Mouse (Mus musculus) cortical plate, adult 2 months (tissue): Measurements from ENCODE around the gene Col9a3. TPM values are rescaled to one million over a fixed set of nuclear protein-coding genes. Genes with fewer than 3 reads are reported as not detected.

Source experiments
- H3K27ac ChIP-seq: fragments of 200-500 bp; 2 replicates; pipeline ENCODE4 v1.5.1; 2012; ENCODE audit warnings: low read length, control low read depth, inconsistent platforms; ENCODE audit not compliant: insufficient read depth
- H3K4me1 ChIP-seq: fragments of 200-500 bp; 2 replicates; pipeline ENCODE4 v1.6.1; 2011; ENCODE audit warnings: low read length; ENCODE audit not compliant: control insufficient read depth, insufficient read depth
- H3K4me3 ChIP-seq: fragments of 200-500 bp; 2 replicates; pipeline ENCODE4 v1.5.1; 2011; ENCODE audit warnings: mild to moderate bottlenecking, low read length, control low read depth; ENCODE audit not compliant: insufficient read depth
- CTCF ChIP-seq: fragments of 200-500 bp; IDR thresholded peaks from 2 replicates; pipeline ENCODE4 v1.5.1; 2011; ENCODE audit warnings: mild to moderate bottlenecking, control low read depth, low read length; ENCODE audit not compliant: insufficient read depth; ENCODE audit errors: extremely low read depth
- POLR2A ChIP-seq: fragments of 200-500 bp; IDR thresholded peaks from 2 replicates; pipeline ENCODE4 v1.6.1; 2011; ENCODE audit warnings: mild to moderate bottlenecking, low read length, control low read depth; ENCODE audit not compliant: insufficient read depth; ENCODE audit errors: extremely low read depth
- polyA plus RNA-seq: library from polyadenylated mRNA; depleted of rRNA; stranded (reverse); fragments of >200 nt; gene quantifications from 2 replicates; pipeline ENCODE4 v1.2.3, GENCODE M21; 2012; rRNA removed

Gene Col9a3
- polyA plus RNA-seq: 15.5 and 17.2 TPM in 2 replicates

DNA sequence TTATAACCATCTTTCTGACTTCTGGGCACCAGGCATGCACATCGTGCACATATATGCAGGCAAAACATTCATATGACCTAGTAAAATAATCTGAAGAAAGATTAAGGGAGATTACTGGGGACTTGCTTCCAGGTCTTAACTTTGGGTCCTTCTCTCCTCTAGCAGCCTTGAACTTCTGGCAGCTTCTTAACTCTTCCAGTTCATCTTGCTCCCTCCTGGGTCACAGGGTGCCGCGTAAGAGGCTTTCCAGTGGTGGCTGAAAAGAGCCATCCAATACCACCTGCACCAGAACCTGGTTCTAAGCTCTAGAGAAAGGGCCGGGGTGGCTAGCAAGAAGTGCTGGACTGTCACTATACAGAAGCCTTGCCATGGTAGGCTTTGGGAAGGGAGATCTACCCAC lies at the start of gene Col9a3:
Col9a3 (plus strand) TSS at position 301 of the 400 bp plus-strand sequence.
- TF ChIP-seq CTCF (no peak), POLR2A (no peak)
- Histone ChIP-seq H3K4me3 (peak within 1 kb of the TSS; percentile 30), H3K4me1 (no peaks in the 10 kb centered on the region), H3K27ac (peak within 1 kb of the TSS; percentile 53; the same call in 1 of the 2 replicates)

DNA sequence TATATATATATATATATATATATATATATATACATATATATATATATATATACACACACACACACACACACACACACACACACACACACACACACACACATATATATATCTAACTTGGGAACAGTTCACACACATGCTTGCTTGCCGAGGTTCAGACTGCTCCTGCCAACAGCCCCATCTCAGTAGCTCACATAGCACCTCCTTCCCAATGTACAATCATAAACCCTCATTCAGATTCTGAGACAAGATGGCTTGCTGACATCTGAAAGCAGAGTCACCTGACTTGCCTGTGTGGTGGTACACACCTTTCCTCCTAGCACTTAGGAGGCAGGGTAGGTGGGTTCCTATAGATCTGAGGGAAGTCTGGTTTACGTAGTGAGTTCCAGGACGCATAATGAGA lies 45.2 kb upstream of the Col9a3 start:
- H3K4me3 ChIP-seq: no peak overlapping the region
- no peak for TF ChIP-seq CTCF
- TF ChIP-seq POLR2A: no peak
- H3K27ac ChIP-seq: no peak overlapping the region
- H3K4me1 ChIP-seq: no peaks in the 10 kb centered on the region

DNA sequence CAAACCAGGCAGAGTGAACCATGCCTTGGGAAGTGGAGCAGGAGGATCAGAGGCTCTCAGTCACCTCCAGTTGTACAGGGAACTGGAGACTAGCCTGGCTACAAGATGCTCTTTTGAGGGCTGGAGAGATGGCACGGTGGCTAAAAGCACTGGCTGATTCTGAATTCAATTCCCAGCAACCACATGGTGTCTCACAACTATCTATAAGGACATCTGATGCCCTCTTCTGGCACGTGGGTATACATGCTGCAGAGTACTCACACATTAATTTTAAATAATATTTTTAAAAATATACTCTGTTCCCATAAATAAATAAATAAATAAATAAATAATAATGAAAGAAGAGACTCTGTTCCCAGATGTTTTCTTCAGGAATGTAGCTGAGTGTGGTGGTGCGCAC lies 42.4 kb upstream of the Col9a3 start:
- no peaks in the 10 kb centered on the region for H3K4me1 ChIP-seq
- no peak overlapping the region for H3K27ac ChIP-seq
- H3K4me3 ChIP-seq: no peak overlapping the region
- TF ChIP-seq POLR2A (no peak), CTCF (peak; percentile 25; the same call in 1 of the 2 replicates)

DNA sequence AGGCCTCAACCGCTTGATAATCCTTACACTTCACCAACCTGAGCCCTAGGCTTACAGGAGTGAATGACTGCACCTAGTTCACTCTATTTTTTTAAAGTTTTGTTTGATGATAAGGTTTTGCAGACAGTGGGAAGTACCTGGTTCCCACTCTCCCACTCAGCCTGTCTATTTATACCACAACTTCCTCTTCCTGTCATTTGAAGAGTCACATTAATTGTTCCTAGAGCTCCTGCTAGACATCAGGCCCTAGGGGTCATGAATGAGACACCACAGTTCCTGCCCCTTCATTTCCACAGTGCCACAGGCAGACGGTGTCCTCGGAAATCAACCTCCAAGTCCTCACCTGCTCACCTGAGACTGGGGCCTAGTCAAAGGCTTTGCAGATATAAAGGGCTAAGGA lies 41.1 kb upstream of the Col9a3 start:
- Histone ChIP-seq H3K4me1 (no peaks in the 10 kb centered on the region), H3K4me3 (no peak overlapping the region), H3K27ac (no peak overlapping the region)
- TF ChIP-seq POLR2A (no peak), CTCF (no peak)

DNA sequence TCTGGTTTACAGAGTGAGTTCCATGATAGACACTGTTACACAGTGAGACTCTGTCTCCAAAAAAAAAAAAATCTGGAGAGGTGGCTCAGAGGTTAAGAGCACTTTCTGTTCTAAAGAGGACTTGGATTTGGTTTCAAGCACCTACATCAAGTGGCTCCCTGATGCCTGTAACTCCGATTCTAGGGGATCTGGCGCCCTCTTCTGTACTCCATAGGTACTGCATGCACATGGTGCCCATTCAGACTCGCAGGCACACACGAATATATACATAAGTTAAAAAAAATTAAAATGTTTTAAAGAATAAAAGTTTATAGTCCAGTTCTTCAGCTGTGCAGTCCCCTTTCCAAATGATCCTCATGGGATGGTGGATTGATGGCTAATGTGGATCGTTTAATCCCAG lies 37.3 kb upstream of the Col9a3 start:
- TF ChIP-seq POLR2A: no peak
- peak; percentile 49 for TF ChIP-seq CTCF
- H3K4me3 ChIP-seq: no peak overlapping the region
- no peak overlapping the region for H3K27ac ChIP-seq
- H3K4me1 ChIP-seq: no peaks in the 10 kb centered on the region

DNA sequence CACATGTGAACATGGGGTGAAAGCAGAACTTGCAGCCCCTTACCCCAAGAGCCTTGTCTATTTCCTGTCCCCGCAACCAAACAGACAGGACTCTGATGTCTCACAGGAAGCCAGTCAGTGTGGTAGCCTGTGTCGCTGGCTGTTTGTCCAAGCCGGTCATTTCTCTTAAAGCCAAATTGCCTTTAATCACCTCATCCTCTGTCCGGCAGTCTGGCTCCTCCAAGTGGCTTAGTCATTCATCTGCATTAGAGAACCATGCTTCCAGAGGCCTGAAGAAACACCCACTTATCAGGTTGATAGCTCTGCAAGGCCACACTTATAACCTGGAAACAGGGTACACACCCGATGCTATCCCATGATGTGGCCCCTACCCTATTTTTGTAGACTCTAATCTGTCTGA lies 35.4 kb upstream of the Col9a3 start:
- Histone ChIP-seq H3K4me1 (no peaks in the 10 kb centered on the region), H3K4me3 (no peak overlapping the region), H3K27ac (no peak overlapping the region)
- TF ChIP-seq CTCF: peak; percentile 20; the same call in 1 of the 2 replicates
- TF ChIP-seq POLR2A: no peak

DNA sequence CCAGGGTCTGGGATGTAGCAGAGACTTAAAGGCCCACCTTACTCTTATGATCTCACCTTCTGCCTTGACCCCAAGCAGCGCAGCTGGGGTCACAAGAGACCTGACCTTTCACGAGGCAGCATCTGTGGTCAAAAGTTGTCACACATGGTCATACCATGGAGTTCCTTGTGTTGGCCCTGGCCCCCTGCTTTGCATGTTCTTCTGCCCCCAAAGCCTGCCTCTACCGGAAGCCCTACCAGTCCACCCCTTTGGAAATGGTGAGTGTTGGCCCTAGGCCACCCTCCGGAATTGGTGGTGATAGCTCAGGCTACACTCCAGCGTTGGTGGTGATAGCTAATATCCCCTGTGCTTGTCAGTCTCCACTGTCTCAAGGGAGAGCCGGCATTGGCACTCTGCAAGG lies 34.3 kb upstream of the Col9a3 start:
- Histone ChIP-seq H3K4me1 (no peaks in the 10 kb centered on the region), H3K4me3 (no peak overlapping the region), H3K27ac (no peak overlapping the region)
- TF ChIP-seq CTCF (no peak), POLR2A (no peak)

DNA sequence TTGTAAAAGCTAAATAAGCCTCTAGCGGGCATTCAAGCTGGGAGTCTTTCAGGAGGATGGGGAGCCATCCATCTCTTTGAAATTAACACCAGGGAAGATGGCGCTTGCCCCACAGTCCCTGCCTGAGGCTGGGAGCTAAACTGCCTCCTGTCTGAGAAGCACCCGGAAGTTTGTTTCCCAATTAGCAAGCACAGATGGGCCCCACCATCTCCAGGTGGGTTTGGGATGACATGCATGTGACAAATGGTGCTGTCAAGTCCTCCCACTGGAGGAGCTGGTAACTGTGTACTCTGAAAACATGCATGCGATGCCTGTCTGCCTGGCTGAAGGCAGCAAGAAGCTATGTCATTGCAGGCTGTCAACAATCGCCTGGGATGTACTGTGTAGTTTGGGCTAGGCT lies 33.7 kb upstream of the Col9a3 start:
- Histone ChIP-seq H3K4me1 (no peaks in the 10 kb centered on the region), H3K4me3 (no peak overlapping the region), H3K27ac (no peak overlapping the region)
- no peak for TF ChIP-seq CTCF
- TF ChIP-seq POLR2A: no peak

DNA sequence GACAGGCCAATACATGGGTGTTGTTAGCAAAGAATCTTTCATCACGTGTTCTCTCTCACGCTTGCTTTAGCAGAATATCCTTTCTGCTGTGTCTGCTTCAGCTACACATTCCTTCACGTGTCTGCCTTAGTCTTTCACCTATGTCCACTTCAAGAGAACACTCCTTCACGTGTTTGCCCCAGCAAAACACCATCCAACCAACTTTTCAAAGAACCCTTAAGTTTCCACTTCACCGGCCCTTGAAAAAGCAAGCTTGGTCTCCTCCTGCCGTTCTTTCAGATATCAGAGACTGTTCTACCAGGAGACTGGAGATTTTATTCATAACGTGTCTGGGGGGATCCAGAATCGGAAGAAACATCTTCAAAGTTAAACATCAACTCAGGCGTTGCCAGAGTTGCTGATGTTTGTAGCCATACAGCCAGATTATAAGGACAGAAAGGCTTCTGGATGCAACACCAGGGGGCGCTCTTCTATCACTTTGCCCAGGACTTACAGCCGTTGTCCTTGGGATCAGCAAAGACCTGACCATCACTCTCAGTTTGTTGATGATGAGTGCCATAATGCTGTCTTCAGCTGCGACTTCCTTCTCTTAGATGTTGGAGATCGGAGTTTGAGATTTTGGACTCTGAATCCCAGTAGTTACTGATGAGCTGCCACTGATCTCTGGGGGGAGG lies 31.2 kb upstream of the Col9a3 start:
- TF ChIP-seq POLR2A (no peak), CTCF (peak; percentile 71)
- no peak overlapping the region for H3K27ac ChIP-seq
- no peaks in the 10 kb centered on the region for H3K4me1 ChIP-seq
- no peak overlapping the region for H3K4me3 ChIP-seq

DNA sequence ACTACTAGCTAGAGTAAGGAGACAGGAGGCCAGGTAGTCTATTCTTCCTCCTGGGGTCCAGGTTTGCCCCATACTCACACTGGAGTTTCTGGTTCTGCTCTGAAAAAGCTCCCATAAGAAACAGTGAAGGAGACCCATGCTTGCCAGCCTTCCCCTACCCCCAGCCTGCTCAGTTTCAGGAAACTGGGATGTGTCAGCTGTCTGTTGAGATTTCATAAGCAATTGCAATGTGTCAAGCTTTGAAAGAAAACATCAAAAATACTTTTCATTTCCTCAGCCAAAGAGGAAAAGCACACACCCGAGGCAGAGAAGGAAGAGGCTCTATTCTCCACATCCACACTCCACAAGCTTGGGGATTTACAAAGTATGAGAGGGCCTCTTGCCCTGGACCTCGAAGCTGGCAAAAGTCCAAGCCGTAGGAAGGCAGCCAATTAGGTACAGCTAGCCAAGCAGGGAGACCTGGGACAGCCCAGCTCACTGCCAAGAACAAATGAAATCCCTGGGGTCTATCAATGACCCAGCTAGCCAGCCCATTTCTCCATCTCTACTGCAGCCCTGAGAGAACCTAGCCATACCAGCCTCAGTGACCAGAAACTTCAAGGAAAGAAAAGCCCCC lies 28.5 kb upstream of the Col9a3 start:
- no peak for TF ChIP-seq CTCF
- no peak for TF ChIP-seq POLR2A
- H3K4me3 ChIP-seq: no peak overlapping the region
- H3K4me1 ChIP-seq: no peaks in the 10 kb centered on the region
- H3K27ac ChIP-seq: no peak overlapping the region

DNA sequence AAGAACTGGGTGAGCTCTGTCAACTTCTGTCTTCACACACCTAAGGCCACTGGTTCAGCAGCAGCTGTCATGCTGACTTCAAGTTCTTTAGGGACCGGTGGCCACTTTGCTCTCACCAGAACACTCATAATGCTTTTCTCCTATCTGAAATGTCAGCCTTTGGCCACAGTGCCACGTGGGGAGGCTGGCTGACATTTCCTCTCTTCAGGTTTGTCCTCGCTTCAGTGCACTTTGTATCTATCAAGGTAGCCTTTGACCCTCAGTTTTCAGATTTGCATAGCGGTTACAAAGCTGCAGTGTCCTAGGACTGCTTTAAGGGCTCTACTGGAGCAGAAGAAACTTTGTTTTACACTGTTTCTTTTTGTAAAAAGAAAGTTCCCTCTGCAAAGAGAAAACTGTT lies 21.1 kb upstream of the Col9a3 start:
- Histone ChIP-seq H3K4me1 (no peaks in the 10 kb centered on the region), H3K27ac (no peak overlapping the region), H3K4me3 (no peak overlapping the region)
- no peak for TF ChIP-seq CTCF
- TF ChIP-seq POLR2A: no peak

DNA sequence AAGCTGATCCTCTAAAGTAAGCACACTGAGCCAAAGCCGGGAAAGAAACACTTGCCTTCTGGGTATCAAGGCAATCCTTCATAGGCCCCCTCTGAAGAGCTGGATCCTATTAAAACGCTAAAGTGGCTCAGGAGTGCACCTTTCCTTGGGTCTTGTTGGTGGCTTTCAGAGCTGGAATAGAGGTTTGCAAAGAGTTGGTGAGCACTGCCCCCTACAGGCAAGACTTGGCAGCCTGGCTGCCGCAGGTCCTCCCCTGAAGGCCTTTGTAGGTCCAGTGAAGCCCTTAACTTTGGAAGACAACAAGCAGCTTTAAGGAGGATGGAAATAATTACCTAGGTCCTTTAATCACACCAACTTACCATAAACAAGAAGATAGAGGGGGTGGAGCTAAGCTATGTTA lies 18.9 kb upstream of the Col9a3 start:
- Histone ChIP-seq H3K4me3 (no peak overlapping the region), H3K27ac (no peak overlapping the region), H3K4me1 (peaks cover 3% of the 10 kb centered on the region)
- TF ChIP-seq CTCF: peak; percentile 96
- no peak for TF ChIP-seq POLR2A
